Mouse (Mus musculus): ENCODE measurements around the gene Pik3r2. TPM values are rescaled to one million over a fixed set of nuclear protein-coding genes. Genes with fewer than 3 reads are reported as not detected.

Pik3r2 gene
- polyA plus RNA-seq, 1 experiment from 2014 or later: 113 TPM

- Histone ChIP-seq H3K36me3 (no peaks in the 10 kb centered on the region), H3K9ac (no peak overlapping the region), H3K4me2 (peak overlapping the region; percentile 61), H3K9me3 (no peaks in the 10 kb centered on the region), H3K4me1 (replicated peaks) (peaks cover 17% of the 10 kb centered on the region), H3K27me3 (peaks cover 57% of the 10 kb centered on the region), H3K27ac (replicated peaks) (no peak overlapping the region), H3K4me3 (peak overlapping the region; percentile 38)
- WGBS: 2% methylated on average over 38 of the region's 38 CpGs
- ATAC-seq (ENCODE audit: low FRiP score, low read depth): peak; percentile 27; the same call in 1 of the 2 replicates
These were observed 33.4 kb downstream of the Pik3r2 start for GRCm38 (mm10) chr8:70742981-70743655.

DNA sequence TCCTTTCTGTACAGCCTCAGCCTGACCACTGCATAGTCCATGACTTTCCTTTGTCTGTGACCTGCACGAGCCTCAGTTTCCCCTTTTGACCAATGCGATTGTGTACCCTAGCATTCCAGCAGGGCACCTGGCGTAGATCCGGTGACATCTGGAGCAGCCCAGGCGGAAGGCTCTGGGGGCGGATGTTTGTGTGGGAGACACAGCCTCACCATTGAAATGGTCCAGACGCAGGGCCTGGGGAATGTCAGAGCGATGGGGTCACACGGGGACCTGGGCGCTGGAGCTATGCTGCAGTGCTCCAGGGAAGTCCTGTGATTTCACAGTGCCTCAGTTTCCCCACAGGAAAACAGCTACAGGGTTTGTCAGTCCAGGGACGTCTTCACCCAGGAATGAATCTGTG is 34.3 kb downstream of the Pik3r2 start:
- peak; percentile 6; the same call in 1 of the 2 replicates for ATAC-seq (ENCODE audit: low FRiP score, low read depth)
- H3K27ac ChIP-seq (replicated peaks): no peak overlapping the region
- WGBS: 67% methylated on average over 11 of the region's 11 CpGs
- H3K36me3 ChIP-seq: no peaks in the 10 kb centered on the region
- H3K27me3 ChIP-seq: peaks cover 52% of the 10 kb centered on the region
- no peak overlapping the region for H3K4me3 ChIP-seq
- H3K4me1 ChIP-seq (replicated peaks): peaks cover 17% of the 10 kb centered on the region
- H3K9me3 ChIP-seq: no peaks in the 10 kb centered on the region
- no peak overlapping the region for H3K9ac ChIP-seq
- H3K4me2 ChIP-seq: no peak overlapping the region

GRCm38 (mm10) chr8:70741661-70742060 is 34.9 kb downstream of the Pik3r2 start:
- H3K9me3 ChIP-seq: no peaks in the 10 kb centered on the region
- no peaks in the 10 kb centered on the region for H3K36me3 ChIP-seq
- peaks cover 49% of the 10 kb centered on the region for H3K27me3 ChIP-seq
- H3K4me3 ChIP-seq: no peak overlapping the region
- peaks cover 17% of the 10 kb centered on the region for H3K4me1 ChIP-seq (replicated peaks)
- no peak overlapping the region for H3K27ac ChIP-seq (replicated peaks)
- H3K9ac ChIP-seq: no peak overlapping the region
- ATAC-seq (ENCODE audit: low FRiP score, low read depth): no peak
- 64% methylated on average over 5 of the region's 5 CpGs for WGBS
- no peak overlapping the region for H3K4me2 ChIP-seq

GRCm38 (mm10) chr8:70738211-70738610 is 38.3 kb downstream of the Pik3r2 start:
- Histone ChIP-seq H3K4me3 (no peak overlapping the region), H3K27me3 (peaks cover 18% of the 10 kb centered on the region), H3K36me3 (no peaks in the 10 kb centered on the region), H3K27ac (replicated peaks) (no peak overlapping the region), H3K9ac (no peak overlapping the region), H3K4me1 (replicated peaks) (peaks cover 5% of the 10 kb centered on the region), H3K4me2 (no peak overlapping the region), H3K9me3 (no peaks in the 10 kb centered on the region)
- no peak for ATAC-seq (ENCODE audit: low FRiP score, low read depth)
- WGBS: 77% methylated on average over 3 of the region's 3 CpGs

DNA sequence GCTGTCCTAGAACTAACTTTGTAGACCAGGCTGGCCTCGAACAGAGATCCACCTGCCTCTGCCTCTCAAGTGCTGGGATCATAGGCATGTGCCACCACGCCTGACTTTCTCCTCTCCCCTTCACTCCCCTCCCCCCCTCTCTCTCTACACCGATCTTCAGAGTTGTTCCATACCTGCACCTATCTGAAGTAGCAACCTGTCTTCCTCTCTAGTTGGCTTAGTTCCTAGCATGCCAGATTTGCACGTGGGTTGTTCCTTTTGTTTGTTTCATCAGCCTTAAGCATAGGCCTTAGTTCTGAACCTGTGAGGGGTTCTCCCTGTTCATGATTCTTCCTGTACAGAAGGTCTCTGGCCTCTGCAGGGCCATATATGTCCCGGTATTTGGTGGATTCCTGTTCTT is 38.8 kb downstream of the Pik3r2 start:
- Histone ChIP-seq H3K27me3 (peaks cover 13% of the 10 kb centered on the region), H3K9ac (no peak overlapping the region), H3K4me2 (no peak overlapping the region), H3K9me3 (no peaks in the 10 kb centered on the region), H3K4me3 (no peak overlapping the region), H3K27ac (replicated peaks) (no peak overlapping the region), H3K4me1 (replicated peaks) (no peaks in the 10 kb centered on the region), H3K36me3 (no peaks in the 10 kb centered on the region)
- 70% methylated on average over 5 of the region's 5 CpGs for WGBS
- ATAC-seq (ENCODE audit: low FRiP score, low read depth): no peak

- 0 out of 2 replicates have a peak, but pooled peaks have one; percentile 3 for ATAC-seq (ENCODE audit: low FRiP score, low read depth)
These were observed 45.6 kb downstream of the Pik3r2 start for GRCm38 (mm10) chr8:70730956-70731355.

GRCm38 (mm10) chr8:70729808-70730475 is 46.6 kb downstream of the Pik3r2 start:
- no peaks in the 10 kb centered on the region for H3K36me3 ChIP-seq
- no peak overlapping the region for H3K27ac ChIP-seq (replicated peaks)
- peak overlapping the region; percentile 49 for H3K4me2 ChIP-seq
- H3K27me3 ChIP-seq: peaks cover 35% of the 10 kb centered on the region
- H3K9me3 ChIP-seq: no peaks in the 10 kb centered on the region
- 0 out of 2 replicates have a peak, but pooled peaks cover 3% of the 10 kb centered on the region for H3K4me1 ChIP-seq (replicated peaks)
- 5% methylated on average over 34 of the region's 34 CpGs for WGBS
- H3K9ac ChIP-seq: no peak overlapping the region
- no peak for ATAC-seq (ENCODE audit: low FRiP score, low read depth)
- H3K4me3 ChIP-seq: peak overlapping the region; percentile 24; the same call in 1 of the 2 replicates

More at GRCm38 (mm10) chr8:70730956-70731355, 45.6 kb downstream of the Pik3r2 start:
- Histone ChIP-seq H3K27ac (replicated peaks) (no peak overlapping the region), H3K4me2 (no peak overlapping the region), H3K4me1 (replicated peaks) (0 out of 2 replicates have a peak, but pooled peaks cover 3% of the 10 kb centered on the region), H3K4me3 (no peak overlapping the region), H3K36me3 (no peaks in the 10 kb centered on the region), H3K9me3 (no peaks in the 10 kb centered on the region), H3K9ac (no peak overlapping the region), H3K27me3 (peaks cover 35% of the 10 kb centered on the region)
- 88% methylated on average over 4 of the region's 4 CpGs for WGBS

GRCm38 (mm10) chr8:70726721-70727120 is 49.8 kb downstream of the Pik3r2 start:
- Histone ChIP-seq H3K27me3 (peaks cover 35% of the 10 kb centered on the region), H3K36me3 (no peaks in the 10 kb centered on the region), H3K4me3 (no peak overlapping the region), H3K27ac (replicated peaks) (no peak overlapping the region), H3K9me3 (no peaks in the 10 kb centered on the region), H3K4me1 (replicated peaks) (0 out of 2 replicates have a peak, but pooled peaks cover 3% of the 10 kb centered on the region), H3K9ac (no peak overlapping the region), H3K4me2 (no peak overlapping the region)
- 42% methylated on average over 11 of the region's 11 CpGs for WGBS
- ATAC-seq (ENCODE audit: low FRiP score, low read depth): no peak

- Histone ChIP-seq H3K27me3 (peaks cover 32% of the 10 kb centered on the region), H3K9me3 (no peaks in the 10 kb centered on the region), H3K36me3 (no peaks in the 10 kb centered on the region), H3K4me2 (no peak overlapping the region), H3K9ac (no peak overlapping the region), H3K27ac (replicated peaks) (no peak overlapping the region), H3K4me1 (replicated peaks) (0 out of 2 replicates have a peak, but pooled peaks cover 3% of the 10 kb centered on the region), H3K4me3 (no peak overlapping the region)
- no peak for ATAC-seq (ENCODE audit: low FRiP score, low read depth)
- 31% methylated on average over 14 of the region's 14 CpGs for WGBS
These were observed 50.6 kb downstream of the Pik3r2 start for GRCm38 (mm10) chr8:70725792-70726447.

- Histone ChIP-seq H3K27ac (replicated peaks) (no peak overlapping the region), H3K27me3 (peaks cover 16% of the 10 kb centered on the region), H3K36me3 (no peaks in the 10 kb centered on the region), H3K4me1 (replicated peaks) (no peaks in the 10 kb centered on the region), H3K9me3 (no peaks in the 10 kb centered on the region), H3K9ac (no peak overlapping the region), H3K4me2 (no peak overlapping the region), H3K4me3 (no peak overlapping the region)
- 82% methylated on average over 12 of the region's 12 CpGs for WGBS
- no peak for ATAC-seq (ENCODE audit: low FRiP score, low read depth)
These were observed 52.3 kb downstream of the Pik3r2 start for GRCm38 (mm10) chr8:70724216-70724615.

- WGBS: 60% methylated on average over 7 of the region's 7 CpGs
- H3K9ac ChIP-seq: no peak within 1 kb of the TSS
These were observed 52.9 kb downstream of the Pik3r2 start, which contains the start of gene Pde4c for GRCm38 (mm10) chr8:70723486-70724210. Gene Pde4c, plus strand, starts transcription at chr8:70723720.

More at GRCm38 (mm10) chr8:70723486-70724210, 52.9 kb downstream of the Pik3r2 start, which contains the start of gene Pde4c:
- ATAC-seq (ENCODE audit: low FRiP score, low read depth): no peak
- H3K4me3 ChIP-seq: no peak within 1 kb of the TSS
- H3K4me1 ChIP-seq (replicated peaks): no peaks in the 10 kb centered on the region
- H3K9me3 ChIP-seq: no peaks in the 10 kb centered on the region
- peaks cover 11% of the 10 kb centered on the region for H3K27me3 ChIP-seq
- H3K27ac ChIP-seq (replicated peaks): no peak within 1 kb of the TSS
- no peak within 1 kb of the TSS for H3K4me2 ChIP-seq
- no peaks in the 10 kb centered on the region for H3K36me3 ChIP-seq

All from hindbrain, embryonic 15.5 days (tissue).